Mouse (Mus musculus): ENCODE data around the gene Cacng7.
"Not testable (repeated sequence)": the region's sequence is repeated elsewhere in the genome, so short reads cannot be mapped to it uniquely, and the experiment has no call there.

Cacng7 gene

DNA sequence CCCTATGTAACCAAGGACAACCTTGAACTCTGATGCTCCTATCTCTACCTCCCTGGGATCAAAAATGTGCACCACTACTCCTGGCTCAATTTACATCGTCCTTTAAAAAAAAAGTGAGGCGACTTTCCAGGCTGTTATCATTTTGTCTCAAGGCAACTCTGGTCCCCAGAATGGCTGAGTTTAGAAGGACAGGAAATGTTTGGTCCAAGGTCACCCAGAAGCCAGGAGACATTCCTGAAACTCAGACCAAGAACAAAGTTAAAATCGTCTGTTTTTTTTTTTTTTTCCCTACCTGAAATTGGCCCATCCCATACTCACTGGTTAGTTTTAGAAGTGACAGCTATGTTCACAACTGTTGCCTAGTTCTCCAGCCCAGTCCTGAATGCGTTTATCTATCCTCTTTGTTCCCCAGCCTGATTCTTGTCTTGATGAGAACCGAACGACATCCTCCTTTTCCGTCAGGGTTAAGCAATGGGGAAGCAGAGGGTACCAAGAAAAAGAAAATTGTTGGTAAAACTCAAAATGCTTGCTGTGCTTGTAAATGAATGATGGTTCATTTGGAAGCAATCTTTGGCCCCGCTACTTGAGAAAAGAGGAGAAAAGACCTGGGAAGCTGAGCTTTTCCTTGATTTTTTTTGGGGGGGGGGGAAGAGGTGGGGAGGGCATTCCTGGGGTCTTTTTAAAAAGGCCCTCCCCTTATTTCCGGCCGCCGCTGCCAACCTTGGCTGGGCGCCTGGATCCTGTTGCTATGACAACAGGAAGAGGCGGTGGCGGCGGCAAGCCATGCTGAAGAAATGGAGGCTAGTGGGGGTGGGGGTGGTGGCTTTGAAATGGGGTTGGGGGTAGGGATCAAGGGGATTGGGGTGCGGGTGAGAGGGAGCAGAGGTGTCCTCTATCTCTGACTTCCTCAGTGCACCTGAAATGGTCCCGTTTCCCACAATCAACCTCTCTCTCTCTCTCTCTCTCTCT, 57.0 kb downstream of the Cacng7 start:
- peak; percentile 85 to 86 for DNase-seq (ENCODE audit: low spot score in 2 of 2)

DNA sequence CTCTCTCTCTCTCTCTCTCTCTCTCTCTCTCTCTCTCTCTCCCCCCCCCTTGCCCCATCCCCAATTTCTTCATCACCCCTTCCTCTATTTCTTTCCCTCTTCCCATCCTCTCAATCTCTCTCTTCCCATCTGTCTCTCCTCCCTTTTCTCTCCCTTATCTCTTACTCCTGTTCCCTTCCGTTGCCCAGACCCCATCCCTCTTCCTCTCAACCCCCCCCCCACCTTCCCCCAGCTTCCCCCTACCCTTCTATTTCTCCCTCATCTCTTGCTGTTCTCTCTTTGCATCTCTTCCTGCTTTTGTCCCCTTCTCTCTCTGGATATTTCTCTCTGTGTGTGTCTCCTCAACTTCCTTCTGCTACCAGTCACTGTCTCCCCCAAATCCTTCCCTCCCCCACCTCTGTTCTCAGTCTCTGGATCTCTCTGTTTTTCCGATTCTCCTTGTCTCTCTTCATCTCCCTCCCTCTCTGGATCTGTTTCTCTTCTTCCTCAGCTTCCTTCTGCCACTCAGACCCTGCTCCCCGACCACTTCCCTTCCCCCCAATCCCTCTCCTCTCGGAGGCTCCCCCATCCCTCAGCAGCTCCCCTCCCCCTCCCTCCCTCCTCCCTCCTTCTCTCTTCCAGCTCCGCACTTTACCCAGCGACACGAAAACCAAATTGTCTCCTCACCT, 57.8 kb downstream of the Cacng7 start, which contains the start of gene Cacng8:
TSS of gene Cacng8 (plus strand) at position 271 of the 668 bp plus-strand sequence.
- DNase-seq (ENCODE audit: low spot score in 2 of 2), result no peak

DNA sequence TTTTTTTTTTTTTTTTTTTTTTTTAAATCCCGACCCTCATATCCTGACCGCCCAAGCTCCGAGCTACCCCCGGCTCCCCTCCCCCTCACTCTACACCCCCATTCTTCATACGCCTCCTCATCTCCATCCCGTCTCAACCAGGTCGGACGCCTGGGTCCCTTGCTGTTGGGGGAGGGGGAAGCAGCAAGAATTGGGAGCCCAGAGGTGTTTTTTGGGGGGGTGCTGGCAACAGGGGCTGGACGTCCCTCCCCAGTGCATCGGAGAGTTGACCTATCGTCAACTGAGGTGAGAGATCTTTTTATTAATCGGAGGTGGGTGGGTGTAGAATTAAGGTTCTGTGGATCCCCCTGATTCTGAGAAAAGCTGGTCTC, 58.3 kb downstream of the Cacng7 start:
- DNase-seq (ENCODE audit: low spot score in 2 of 2), result no peak

DNA sequence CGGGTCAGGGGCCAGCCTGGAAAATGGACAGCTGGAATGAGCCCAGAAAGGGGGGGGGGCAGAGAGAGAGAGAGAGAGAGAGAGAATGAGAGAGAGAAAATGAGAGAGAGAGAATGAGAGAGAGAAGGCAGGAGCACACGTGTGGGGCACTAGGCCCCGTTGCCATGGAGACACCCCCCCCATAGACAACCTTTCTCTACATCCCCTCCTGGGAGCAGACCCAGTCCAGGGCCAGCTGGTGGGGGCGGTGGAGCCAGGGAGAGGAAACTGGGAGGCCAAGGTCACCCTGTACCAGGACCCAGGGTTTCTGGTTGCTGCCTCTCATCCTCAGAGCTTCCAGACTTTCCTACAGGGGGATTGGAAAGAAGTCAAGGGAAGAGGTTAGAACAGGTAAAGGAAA, 59.1 kb downstream of the Cacng7 start:
- no peak for DNase-seq (ENCODE audit: low spot score in 2 of 2)

DNA sequence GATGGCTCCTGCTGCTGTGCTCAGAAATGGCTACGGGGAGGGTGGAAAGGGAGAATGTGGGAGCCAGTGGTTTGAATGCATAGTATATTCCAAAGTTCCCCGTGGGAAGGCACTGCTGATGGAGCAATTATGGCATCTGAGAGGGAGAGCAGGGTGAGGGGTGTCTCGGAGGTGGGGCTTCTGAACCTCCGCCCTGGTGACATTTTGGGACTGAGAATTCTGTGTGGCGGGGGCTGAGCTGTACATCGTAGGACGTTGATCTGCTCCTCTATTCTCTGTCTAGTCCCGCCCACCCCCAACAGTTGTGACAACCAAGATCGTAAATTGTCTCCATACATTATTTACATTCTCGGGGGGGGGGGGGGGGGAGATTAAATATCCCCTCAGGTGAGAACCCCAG, 64.6 kb downstream of the Cacng7 start:
- no peak for DNase-seq (ENCODE audit: low spot score in 2 of 2)

DNA sequence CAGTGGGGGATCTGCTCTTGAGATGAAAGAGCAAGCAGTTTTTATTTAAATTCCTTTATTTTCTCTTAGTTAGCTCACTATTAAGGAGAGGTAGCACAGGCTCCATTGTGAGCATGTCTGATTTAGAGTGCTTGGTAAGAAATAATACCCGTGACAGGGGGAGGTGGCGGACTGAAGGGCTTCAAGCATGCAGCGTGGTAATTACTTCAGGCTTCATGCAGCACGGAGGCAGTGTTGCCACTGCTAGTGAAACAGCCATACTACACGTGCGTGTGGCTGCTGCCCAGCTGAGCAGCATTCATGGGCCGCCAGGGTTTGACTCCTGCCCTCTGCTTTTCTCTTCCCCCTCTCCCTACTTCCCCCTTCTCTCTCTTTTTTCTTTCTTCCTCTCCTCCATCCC, 65.0 kb downstream of the Cacng7 start:
- no peak for DNase-seq (ENCODE audit: low spot score in 2 of 2)

DNA sequence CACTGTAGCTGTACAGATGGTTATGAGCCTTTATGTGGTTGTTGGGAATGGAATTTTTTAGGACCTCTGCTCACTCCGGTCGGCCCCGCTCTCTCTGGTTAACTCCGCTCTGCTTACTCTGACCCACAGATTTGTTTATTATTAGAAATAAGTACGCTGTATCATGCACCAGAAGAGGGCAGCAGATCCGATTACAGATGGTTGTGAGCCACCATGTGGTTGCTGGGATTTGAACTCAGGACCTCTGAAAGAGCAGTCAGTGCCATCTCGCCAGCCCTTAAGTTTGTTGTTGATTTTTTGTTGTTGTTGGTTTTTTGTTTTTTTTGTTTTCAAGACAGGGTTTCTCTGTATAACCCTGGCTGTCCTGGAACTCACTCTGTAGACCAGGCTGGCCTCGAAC, 65.6 kb downstream of the Cacng7 start:
- not testable (repeated sequence) for DNase-seq (ENCODE audit: low spot score in 2 of 2)

DNA sequence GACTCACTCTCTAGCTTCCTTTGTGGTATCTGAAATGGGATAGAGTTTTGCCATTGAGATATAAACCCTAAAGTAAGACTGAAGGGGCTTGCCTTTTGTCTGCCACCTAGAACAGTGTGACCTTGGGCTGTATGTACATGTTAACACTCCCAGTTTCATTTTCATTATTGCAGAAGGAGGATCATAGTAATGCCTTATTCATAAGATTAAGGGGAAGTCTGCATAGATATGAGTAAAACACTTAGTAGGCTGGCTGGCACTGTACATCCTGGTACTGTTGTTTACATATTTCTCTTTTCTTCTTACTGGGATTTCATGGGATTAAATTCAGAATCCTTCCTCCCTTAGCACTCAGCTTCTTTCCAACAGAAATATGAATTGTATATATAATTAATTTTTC, 67.2 kb downstream of the Cacng7 start:
- DNase-seq (ENCODE audit: low spot score in 2 of 2), result no peak

DNA sequence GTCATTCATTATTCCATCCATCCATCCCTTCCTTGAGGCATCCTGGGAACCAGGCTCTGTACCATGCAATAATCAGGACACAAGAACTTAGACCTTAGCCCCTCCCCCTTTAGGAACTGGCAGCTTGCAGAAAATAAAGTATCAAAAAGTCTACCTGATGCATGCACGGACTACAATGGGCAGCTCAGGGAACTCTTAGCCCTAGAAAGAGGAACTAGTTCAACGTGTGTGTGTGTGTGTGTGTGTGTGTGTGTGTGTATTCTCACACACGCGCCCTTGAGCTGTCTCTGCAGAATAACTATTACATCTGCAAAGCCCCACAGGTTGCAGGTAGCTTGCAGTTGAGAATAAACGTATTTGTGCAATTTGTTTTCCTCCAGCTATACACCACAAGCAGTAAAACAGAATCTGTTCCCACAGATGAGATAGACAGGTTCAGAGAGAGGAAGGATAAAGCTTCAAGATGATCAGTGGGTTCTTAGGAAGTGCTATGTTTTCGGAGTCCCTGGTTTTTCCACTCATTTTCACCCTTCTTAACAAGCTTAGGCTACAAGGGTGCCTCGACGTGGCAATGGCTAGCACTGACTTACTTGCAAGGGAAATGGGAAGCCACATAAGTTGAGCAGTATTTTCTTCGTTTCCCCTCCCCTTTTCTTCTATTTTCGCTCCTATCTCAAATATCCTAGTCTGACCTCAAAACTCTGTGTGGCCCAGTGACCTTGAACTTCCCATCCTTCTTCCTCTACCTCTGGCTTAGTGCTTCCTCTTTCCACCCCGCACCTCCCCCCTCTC, 77.2 kb downstream of the Cacng7 start:
- no peak for DNase-seq (ENCODE audit: low spot score in 2 of 2)

DNA sequence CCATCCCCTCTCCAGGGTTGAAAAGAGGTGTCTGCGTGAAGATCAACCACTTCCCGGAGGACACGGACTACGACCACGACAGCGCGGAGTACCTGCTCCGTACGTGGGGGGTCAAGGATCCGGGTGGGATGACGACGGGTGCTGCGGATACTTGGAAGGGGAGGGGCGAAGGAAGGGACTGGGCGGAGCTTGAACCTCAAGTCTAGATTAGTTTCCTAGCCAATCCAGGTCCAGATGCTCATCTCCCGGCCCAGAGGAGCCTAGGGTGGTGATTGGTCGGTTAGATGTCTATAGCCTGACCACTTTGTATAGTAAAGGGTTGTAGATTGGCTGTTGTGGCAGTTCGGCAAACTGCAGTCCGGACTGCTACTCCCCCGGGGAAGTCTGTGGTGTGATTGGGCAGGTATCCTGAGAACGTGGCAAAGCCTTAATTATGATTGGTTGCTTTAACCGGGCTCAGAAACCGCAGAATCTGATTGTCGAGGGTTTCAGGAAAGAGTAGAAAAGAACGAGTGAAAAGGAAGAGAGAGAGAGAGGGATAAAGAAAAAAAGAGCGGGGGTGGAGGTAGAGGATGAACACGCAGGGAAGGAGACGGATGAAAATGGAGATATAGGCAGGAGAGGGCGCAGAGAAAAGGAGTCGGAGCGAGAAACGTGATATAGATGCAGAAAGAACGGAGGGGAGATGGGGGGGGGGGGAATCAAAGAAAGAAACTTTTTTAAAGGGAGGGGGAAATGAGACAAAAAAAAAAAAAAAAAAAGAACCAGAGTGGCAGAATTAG, 78.6 kb downstream of the Cacng7 start:
- no peak for DNase-seq (ENCODE audit: low spot score in 2 of 2)

DNA sequence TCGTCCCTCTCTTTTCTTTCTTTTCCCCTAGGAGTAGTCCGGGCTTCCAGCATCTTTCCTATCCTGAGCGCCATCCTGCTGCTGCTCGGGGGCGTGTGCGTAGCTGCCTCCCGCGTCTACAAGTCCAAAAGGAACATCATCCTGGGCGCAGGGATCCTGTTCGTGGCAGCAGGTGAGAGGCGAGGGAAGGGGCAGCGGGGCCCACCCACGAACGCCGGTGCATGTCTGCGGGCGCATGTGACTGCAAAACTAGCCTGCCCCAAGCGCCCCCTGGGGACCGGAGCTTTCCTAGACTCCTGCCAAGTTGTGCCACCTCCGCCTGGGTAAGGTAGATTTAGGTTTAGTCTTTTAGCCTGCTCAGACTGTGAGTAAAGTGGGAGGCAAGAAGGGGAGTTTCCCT, 79.3 kb downstream of the Cacng7 start:
- no peak for DNase-seq (ENCODE audit: low spot score in 2 of 2)

DNA sequence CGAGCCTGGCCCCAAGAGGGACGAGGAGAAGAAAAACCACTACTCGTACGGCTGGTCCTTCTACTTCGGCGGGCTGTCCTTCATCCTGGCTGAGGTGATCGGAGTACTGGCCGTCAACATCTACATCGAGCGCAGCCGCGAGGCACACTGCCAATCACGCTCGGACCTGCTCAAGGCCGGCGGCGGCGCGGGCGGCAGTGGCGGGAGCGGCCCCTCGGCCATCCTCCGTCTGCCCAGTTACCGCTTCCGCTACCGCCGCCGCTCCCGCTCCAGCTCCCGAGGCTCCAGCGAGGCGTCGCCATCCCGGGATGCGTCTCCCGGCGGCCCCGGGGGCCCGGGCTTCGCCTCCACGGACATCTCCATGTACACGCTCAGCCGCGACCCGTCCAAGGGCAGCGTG, 82.1 kb downstream of the Cacng7 start:
- DNase-seq (ENCODE audit: low spot score in 2 of 2), result no peak

DNA sequence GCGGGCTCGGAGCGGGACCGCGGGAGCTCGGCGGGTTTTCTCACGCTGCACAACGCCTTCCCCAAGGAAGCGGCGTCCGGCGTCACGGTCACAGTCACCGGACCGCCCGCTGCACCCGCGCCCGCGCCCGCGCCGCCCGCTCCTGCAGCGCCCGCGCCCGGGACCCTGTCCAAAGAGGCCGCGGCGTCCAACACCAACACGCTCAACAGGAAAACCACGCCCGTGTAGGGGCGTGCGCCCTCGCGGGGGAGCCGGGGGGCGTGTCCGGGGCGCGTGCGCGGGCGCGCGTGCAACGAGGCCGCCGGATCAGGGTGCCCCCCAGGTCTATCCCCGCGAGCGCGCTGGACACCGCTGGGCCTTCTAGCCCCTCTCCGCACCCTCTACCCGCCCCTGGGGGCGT, 82.6 kb downstream of the Cacng7 start:
- no peak for DNase-seq (ENCODE audit: low spot score in 2 of 2)
